Mouse (Mus musculus): ENCODE results near the gene Hoxa13.

DNA sequence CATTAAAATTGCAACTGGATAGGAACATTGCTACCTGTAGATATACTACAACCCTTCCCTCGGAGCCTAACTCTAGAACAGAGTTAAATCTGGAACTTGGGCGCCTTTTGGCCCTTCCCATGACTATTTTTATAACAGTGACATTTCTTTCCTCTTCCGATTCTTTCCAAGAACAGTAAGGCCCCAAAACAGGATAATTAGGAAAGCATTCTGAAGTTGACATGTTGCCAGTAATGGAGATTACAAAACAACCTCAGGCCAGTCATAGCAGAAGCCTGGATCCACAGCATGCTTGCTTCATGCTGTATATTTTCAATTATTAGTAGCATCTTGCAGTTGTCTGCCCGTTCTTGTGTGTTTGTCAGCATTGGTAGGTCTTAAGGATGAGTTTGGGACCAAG lies 40.1 kb upstream of the Hoxa13 start:
- no peak for TF ChIP-seq CHD2 (IDR thresholded peaks at IDR 0.05; ENCODE audit: low read length)
- TF ChIP-seq POLR2AphosphoS2 (IDR thresholded peaks at IDR 0.05; ENCODE audit: low read length) = no peak
- no peak for TF ChIP-seq RCOR1 (IDR thresholded peaks at IDR 0.05; ENCODE audit: low read depth, low read length)
